Mouse (Mus musculus): Measurements from ENCODE around the gene Hoxd4.

The Hoxd4 gene

DNA sequence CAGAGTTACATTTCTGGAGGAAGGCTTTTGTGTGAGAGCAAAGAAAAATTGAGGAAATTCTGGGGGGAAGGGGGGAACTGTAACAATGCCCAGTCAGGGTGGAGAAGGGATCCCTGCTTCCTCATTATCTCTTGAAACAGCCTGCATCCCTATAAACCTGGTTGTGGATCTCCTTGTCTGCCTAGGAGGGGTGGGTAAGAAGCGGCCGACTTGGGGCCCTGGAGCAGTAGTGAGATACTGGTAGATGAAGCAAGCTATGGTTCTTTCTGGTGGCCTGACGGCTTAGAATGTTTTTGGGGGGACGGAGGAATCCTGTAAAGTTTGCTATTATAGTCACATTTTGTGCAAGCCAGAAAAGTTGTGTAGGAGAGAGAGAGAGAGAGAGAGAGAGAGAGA lies 18.3 kb upstream of the Hoxd4 start:
- no peak for DNase-seq

DNA sequence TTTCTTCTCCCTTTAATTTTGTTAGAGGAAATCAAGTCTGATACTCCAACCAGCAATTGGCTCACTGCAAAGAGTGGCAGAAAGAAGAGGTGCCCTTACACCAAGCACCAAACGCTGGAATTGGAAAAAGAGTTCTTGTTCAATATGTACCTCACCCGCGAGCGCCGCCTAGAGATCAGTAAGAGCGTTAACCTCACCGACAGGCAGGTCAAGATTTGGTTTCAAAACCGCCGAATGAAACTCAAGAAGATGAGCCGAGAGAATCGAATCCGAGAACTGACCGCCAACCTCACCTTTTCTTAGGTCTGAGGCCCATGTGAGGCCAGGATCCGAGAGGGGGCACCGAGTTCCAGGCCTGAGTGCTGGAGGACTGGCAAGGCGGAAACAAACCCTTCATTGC lies 17.7 kb upstream of the Hoxd4 start:
- no peak for DNase-seq

DNA sequence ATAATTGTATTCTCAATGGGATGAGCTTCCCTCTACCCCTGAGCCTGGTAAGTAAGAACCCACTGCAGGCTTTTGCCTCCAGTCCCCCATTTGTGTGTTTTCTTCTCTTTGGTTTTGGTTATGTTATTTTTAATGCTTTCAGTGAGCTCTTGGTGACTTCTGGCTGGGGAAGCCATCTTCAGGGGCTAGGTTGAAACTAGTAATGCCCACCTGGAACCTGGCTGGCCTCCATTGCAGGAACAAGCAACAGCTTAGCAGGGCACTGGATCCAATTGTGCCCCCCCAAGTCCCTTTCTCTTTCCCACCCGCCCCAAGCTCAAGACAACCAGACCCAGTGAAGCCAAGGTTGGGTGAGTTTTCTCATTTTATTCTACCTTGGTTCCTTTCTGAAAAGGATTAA lies 16.3 kb upstream of the Hoxd4 start:
- no peak for DNase-seq

DNA sequence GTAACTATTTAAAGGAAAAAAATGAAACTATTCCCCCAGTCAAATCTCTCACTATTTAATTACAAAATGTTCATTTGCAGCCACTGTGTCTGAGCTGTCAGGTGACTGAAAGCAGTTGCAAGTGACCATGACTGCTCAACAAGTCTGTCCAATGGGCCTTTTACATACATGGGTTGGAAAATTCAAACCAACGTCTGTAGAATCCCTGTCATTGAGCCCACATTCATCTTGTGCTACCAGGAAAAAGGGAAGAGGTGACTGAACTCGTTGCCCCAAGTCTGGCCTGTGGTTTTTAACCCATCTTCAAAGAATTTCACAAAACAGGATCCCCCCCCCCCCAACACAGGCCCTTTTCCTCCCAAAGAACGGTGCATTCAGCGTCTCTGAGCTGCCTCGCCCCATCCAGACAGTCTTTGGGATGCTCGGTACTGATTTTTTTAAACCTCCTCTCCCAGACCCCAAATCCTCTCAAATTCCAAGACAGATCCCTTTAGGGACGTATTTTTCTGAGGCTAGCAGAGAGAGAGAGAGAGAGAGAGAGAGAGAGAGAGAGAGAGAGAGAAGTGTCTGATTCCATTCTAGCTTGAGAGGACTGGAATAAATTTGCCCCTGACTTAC lies 15.8 kb upstream of the Hoxd4 start:
- no peak for DNase-seq

DNA sequence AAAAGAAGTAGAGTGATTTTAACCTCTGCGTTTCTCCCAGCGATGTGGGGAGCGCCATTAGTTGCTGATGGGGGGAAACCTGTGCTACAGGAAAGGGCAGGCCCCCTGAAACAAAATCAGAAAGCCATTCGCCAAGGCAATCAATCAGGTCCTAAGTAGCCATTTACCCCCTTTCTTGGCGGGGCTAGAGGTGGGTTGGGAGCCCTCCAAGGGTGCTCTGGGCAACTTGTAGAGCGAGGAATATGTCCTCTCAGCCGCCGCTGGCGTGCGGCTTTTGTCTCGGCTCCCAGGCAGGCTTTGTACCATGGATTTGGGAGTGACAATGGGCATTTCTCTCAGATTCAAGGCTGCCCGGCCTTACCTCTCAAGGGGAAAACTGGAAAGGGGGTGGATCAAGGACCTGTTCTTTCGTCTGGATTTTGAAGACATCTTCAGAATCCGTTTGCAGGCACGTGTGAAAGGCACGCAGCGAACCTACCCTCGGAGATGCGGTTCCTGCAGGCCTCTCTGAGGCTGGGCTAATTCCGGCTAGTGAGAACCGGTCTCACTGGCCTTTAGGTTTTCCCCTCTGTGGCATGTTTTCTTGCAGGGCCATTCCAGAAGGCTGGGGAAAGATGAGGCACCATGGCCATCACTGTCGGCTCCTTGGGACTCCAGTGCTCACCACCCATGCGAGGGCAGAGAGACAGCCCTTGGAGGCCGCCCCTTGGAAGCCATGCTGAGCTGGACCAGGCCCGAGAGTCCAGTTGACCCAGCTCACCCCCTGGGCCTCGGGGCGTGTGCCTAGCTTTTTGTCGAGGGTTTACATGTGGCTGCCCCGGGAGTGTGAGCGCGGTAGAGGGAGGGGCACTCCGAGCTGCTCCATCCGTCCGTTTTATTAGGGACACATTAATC lies 15.0 kb upstream of the Hoxd4 start:
- DNase-seq, result no peak

DNA sequence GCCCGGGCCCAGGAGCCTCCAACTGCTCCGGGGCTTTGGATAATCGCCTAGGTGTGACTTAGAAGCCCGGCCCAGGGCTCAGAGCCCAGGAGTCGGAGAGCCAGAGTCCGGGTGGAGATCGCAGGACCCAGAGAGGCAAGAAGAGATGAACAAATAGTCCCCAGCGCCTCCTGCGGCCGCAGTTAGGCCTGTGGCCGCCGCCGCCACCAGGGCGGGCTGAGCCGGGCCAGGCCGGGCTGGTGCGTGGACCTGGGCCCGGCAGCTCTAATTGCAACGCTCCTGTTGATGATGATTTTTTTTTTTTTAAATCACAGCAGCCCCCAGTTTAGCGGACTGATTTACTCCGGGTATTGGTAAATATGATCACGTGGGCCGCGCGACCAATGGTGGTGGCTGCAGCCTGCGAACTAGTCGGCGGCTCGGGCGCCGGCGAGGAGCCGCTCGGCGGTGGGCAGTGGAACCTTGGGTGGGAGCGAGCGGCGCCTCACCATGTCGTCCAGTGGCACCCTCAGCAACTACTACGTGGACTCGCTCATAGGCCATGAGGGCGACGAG lies 14.1 kb upstream of the Hoxd4 start, which contains the start of gene Hoxd9:
Gene Hoxd9 (plus strand): TSS at position 161 of the 555 bp plus-strand sequence.
- DNase-seq, result no peak

DNA sequence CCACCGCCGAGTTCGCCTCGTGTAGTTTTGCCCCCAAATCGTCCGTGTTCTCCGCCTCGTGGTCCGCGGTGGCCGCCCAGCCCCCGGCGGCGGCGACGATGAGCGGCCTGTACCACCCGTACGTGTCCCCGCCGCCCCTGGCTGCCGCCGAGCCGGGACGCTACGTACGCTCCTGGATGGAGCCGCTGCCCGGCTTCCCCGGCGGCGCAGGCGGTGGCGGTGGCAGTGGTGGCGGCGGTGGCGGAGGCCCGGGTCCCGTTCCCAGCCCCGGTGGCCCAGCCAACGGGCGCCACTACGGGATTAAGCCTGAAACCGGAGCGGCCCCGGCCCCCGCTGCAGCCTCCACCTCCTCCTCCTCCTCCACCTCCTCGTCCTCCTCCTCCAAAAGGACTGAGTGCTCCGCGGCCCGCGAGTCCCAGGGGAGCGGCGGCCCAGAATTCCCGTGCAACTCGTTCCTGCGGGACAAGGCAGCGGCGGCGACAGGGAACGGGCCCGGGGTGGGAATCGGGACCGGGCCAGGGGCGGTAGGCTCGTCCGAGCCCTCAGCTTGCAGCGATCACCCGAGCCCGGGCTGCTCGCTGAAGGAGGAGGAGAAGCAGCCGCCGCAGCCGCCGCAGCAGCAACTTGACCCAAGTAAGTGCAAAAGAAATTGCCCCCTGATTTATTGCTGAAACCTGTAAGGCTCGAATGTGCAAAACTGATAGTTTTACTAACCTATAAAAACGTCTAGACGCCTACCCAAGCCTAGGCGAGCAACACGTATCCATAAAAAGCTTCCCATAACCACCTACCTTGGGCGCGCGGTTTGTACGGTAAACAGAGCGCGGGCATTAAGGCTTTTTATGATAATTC lies 13.3 kb upstream of the Hoxd4 start:
- no peak for DNase-seq

DNA sequence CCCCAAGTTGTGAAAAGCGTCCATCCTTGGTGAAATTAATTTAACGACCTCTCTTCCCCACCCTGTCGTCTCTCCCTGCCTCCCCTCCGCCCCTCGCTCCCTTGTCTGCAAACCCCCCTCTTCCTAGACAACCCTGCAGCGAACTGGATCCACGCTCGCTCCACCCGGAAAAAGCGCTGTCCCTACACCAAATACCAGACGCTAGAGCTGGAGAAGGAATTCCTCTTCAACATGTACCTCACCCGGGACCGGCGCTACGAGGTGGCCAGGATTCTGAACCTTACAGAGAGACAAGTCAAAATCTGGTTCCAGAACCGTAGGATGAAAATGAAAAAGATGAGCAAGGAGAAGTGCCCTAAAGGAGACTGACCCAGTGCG lies 12.7 kb upstream of the Hoxd4 start:
- no peak for DNase-seq

DNA sequence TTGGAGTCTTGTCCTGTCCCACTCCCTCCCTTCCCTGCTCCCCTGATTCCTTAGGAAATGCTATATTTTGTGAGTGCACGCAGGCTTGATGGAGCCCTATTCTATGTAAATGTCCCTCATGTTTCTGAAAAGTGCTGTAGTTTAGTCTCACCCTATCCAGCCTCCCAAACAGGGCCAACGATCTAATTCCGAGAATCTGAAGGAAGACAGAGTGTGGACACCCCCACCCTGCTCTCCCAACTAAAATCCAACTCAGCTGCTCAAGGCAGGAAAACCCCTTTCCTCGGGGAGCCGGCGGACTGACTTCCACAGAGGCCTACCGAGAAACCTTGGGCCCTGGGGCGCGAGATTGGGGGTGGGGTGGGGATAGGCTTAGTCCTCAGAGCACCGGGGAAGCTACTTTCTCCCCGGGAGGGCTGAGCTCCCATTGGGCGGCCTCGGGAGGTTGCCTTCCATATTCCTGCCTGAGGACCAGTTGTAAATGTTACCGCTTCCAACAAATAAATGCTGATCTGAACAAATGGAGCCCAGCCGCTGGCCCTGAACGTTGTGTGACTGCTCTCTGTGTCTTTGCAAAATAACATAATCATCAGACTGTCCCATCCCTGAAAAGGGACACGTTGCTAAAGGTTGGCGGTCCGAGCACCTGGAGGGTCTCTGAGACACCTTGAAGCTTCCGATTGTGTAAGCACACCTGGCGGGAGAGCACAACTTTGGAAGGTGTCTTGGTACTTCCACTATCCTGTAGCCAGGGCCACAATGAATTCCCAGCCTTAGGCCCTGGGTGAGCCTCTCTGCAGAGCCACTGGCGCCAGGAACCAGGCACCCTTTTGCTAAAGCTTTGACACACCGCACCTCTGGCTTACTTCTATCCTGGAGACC lies 11.8 kb upstream of the Hoxd4 start:
- no peak for DNase-seq

DNA sequence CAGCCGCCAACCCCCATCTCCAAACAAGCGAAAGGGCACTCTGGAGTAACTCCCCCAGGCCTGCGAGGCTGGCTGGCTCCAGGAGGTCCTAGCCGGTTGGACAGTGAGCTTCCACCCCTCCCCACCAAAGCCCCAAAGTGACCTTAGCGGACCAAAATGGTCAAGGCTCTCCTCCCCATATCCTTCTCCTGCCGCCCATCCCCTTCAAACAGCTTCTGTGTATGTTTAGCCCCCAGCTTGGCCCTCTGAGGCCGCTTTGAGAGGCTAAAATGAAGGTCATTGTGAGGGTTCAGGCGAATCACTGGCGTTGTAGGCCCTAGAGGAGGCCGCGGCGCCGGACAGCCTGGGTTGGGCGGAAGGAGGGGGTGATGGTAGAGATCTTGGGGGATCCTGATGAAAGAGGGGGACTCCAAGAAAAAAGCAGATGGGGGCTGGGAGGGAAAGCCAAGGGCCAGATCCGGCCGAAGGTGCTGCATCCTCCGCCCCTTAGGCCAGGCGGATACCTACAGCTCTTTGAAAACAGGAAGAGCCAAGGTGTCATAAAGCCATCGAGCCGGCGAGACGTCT lies 11.1 kb upstream of the Hoxd4 start:
- no peak for DNase-seq

DNA sequence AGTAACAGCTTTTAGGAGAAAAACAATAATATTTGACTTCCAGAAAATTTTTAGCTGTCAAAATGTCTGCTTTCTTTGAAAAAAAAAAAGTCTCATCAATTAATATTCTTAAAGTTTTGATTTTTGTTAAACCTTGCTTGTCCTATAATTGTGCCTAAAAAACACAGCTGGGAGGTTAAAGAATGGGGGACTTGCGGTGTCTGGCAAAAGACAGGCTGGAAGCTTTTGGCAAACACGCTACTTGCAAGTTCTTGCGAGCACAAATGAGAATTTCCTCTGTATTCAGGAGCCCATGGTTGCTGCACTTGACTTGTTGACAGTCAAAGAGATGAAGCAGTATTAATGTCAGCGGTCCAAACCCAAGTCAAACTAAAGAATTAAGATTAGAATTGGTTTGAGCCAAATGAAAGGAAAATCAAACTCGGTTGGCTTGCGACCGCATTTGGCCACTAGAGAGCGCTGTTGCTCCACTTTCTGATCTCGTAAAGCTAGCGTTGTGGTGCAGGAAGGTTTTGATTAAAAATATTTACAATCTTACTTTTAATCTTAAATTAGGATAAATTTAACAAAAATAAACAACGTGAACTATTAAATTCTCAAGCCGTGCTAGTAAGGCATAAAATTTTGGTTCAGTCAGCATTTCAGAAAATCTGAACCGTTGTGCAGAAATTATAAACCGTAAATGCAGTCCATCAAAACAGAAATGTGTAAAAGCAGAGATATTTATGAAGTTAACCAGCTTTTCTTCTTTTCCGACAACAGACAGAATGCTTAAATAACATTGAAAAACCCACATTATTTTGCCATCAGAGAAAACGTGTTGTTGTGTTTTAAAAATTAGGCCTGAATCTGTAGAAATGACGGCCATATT lies 9.5 kb upstream of the Hoxd4 start:
- DNase-seq, result peak; percentile 76 to 85

DNA sequence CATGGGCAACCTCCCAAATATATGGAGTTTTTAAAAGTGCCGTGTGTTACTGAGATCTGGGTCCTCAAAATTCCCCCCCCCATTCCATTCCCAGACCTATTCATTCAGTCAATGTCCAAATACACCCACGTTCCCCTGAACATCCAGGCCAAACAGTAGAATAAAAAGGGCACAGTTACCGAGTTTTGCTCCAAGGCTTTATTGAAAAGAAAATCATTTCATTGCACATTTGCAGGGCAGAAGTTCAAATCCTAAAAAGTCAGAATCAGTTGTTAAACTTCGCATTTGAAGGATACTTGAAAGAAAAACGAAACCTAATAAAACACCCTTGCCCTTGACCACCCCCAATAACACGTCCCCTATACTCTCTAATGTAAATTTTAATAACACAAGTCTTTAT lies 8.9 kb upstream of the Hoxd4 start:
- DNase-seq, result no peak

DNA sequence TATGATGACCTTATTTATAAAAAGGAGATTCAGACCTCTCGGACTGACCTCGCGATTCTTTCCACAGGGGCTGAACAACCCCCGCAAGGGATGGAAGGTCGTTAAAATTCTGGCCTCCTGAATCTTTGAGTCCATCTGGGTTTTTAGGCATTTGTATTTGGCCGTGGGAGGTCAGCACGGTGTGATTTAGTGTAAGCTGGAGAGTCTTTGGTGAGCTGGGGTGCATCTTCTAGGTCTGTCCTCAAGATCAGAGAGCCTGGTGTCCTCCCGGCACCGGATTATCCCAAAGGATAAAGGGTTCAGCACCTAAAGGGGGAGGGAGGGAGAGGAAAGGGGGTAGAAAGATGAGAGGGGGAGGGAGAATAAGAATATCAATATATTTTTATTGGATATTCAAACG lies 8.4 kb upstream of the Hoxd4 start:
- DNase-seq, result no peak

DNA sequence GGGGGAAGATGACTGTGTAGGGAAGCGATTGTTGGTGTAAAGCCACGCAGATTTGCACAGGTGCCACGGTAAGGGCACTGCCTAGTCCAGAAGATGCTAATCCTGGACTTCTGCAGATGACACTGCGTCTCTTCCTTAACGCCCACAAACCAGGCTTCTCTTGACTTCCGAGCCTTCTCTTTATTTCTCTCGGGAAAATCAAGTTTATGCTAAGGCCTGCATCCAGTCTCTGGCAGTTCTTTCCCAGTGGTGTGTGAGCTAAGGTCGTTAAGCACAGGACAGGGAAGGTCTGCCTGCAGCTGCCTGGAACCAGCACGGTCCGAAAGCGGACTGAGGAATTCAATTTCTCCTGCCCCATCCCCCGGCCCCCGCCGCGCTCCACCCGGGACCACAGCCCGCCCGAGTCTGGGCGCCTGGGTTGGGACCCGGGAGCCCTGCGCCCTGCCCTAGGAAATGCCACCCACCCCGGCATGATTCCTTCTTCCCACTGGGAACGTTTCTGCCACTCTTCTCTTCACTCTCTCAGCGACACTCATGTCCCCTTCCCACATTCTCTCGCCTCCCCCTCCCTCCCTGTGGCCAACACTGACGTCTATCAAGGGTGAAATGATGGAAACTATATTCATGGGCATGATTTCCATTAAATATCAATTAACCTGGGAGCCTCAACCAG lies 7.9 kb upstream of the Hoxd4 start:
- DNase-seq, result no peak

DNA sequence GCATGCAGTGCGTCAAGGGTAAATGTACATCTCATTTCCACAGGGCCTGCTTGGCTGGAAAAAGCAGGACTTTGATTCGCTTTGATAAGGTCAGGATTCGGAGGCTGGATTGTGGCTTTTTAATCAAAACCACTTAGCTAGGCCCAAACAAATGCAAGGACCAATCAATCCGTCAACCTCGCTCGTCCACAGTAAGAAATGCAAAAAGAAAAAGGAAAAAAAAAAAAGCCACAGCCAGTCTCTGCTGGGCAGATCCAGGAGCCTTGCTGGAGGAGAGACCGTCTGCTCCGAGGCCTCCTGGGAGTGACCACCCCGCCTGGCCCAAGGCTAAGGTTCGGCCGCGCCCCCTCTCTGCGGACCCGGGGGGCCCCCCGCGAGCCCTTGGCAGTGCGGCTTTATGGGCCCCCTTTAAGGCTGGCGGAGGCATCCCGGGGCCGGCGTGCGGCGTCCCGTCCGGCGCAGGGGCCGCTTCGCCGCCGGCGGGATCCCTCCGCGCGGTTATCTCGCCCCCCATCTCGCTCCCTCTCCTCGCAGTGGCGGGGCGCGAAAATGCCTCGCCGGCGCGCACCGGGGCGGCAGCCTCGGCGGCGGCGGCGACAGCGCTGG lies 7.2 kb upstream of the Hoxd4 start, which contains the start of gene Hoxd8:
Gene Hoxd8 (plus strand): TSS at position 223 of the 606 bp plus-strand sequence.
- no peak for DNase-seq

DNA sequence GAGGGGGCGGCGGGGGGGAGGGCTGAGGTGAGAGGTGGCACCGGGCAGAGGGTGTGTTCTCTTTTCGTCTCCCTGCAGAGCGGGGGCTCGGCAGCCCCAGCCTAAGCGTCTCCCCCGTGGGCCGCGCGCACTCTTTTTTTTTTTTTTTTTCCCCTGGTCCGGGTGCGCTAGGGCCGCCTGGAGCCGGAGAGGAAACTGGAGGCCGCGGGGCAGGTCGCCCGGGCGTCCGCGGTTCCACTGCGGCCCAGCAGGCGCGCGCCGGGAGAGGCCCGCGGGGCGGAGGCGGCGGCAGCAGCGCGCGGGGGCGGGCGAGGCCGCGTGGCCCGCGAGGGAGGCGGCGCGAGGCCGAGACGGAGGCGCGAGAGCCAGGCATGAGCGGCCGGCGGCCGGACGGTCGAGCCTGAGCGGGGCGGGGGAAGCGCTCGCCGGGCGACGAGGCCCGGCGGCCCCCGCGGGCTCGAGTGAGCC lies 6.7 kb upstream of the Hoxd4 start:
- DNase-seq, result no peak

DNA sequence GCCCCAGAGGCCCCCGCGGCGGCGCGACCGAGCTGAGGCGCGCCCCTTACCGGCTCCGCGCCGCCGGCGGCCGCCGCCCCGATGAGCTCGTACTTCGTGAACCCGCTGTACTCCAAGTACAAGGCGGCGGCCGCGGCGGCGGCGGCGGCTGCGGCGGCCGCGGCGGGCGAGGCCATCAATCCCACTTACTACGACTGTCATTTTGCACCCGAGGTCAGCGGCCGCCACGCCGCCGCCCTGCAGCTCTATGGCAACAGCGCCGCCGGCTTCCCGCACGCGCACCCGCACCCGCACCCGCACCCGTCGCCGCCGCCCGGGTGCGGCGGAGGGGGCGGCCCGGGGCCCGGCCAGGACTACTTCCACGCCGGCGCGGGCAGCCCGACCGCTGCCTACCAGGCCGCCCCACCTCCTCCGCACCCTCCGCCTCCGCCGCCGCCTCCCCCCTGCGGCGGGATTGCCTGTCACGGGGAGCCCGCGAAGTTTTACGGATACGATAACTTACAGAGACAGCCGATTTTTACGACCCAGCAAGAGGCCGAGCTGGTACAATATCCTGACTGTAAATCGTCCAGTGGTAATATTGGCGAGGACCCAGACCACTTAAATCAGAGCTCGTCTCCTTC lies 6.2 kb upstream of the Hoxd4 start:
- no peak for DNase-seq

DNA sequence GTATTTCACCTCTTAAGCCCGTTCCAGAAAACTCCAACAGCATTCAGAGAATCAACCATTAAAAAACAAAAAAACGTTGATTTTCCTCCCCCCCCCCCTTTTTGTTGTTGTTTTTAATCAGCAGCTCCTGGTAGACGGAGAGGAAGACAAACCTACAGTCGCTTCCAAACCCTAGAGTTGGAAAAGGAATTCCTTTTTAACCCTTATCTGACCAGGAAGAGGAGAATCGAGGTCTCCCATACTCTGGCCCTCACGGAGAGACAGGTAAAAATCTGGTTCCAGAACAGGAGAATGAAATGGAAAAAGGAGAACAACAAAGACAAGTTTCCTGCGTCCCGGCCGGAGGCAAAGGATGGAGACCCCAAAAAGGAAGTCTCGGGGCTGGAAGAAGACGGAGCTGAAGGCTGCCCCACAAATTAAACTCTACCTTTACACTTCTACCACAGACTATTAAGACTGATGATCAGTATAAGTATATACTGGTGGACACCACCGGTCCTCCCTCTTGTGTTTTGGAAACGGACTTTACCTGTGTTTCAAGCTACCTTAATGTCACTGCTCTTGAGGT lies 5.3 kb upstream of the Hoxd4 start:
- no peak for DNase-seq

DNA sequence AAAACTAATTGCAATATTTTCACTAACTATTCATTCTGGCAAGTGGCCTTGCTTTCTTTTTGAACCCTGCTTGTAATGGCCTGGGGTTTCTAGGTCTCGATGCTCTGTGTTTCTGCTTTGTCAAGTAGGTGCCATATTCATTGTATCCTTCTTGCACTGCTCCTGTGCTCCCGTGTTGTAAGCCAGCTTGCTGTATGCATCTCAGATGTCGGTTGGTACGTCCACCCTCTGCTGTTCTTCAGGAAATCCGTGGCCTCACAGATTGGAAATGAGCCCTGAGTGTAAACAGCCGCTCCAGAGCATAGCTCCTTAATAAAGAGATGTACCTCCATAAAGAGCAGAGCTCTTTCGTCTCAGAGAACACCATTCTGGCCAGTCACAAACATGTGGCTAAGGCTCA lies 4.1 kb upstream of the Hoxd4 start:
- no peak for DNase-seq

Measured in cerebellum, postnatal 25 days (tissue).